Mouse (Mus musculus): Measurements from ENCODE around the gene Ucn.

Ucn gene

GRCm38 (mm10) chr5:31108000-31108490 is 30.6 kb downstream of the Ucn start, which contains the start of gene Slc30a3:
TSS of gene Slc30a3 (minus strand) at chr5:31108237.
- DNase-seq (ENCODE audit: low spot score in 2 of 2): no peak

- no peak for DNase-seq (ENCODE audit: low spot score in 2 of 2)
Observed at GRCm38 (mm10) chr5:31105814-31106335, 32.8 kb downstream of the Ucn start, which contains the start of gene Dnajc5g. TSS of gene Dnajc5g (plus strand) at chr5:31106285.

GRCm38 (mm10) chr5:31095711-31096480 is 42.7 kb downstream of the Ucn start:
- DNase-seq (ENCODE audit: low spot score in 2 of 2): no peak

GRCm38 (mm10) chr5:31094799-31095691 is 43.6 kb downstream of the Ucn start:
- DNase-seq (ENCODE audit: low spot score in 2 of 2): peak; percentile 49 to 76

DNA sequence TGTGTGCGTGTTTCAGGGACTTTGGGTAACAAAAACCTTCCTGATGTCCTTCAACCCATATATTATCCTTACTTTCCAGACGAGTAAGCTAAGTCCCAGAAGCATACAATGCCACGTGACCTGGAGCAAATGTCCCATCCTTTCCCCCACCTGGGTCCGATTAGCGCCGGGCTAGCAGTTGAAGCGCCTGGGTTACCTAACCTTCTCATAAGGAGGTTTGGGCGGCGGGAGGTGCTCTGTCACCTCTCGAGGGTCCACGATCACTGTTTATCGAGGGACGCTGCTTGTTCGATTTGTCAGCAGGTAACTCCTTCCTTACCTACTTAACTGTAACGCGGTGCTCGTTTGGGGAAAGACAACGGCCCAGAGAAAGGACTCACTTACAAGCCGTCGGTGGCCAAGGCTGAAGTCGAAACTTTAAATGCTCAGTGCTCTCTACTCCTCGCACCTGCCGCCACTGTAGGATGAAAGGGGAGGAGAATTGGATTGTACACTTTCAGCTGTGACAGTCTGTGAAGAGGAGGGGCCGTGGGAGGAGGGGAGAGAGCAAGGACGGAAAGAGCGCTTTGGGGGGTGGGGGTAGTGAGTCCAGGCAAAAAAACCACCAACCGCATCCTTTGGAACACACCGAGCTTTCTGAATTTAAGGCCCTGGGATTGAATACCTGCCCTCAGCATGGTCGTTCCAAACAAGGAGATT is 44.4 kb downstream of the Ucn start:
- DNase-seq (ENCODE audit: low spot score in 2 of 2): no peak

DNA sequence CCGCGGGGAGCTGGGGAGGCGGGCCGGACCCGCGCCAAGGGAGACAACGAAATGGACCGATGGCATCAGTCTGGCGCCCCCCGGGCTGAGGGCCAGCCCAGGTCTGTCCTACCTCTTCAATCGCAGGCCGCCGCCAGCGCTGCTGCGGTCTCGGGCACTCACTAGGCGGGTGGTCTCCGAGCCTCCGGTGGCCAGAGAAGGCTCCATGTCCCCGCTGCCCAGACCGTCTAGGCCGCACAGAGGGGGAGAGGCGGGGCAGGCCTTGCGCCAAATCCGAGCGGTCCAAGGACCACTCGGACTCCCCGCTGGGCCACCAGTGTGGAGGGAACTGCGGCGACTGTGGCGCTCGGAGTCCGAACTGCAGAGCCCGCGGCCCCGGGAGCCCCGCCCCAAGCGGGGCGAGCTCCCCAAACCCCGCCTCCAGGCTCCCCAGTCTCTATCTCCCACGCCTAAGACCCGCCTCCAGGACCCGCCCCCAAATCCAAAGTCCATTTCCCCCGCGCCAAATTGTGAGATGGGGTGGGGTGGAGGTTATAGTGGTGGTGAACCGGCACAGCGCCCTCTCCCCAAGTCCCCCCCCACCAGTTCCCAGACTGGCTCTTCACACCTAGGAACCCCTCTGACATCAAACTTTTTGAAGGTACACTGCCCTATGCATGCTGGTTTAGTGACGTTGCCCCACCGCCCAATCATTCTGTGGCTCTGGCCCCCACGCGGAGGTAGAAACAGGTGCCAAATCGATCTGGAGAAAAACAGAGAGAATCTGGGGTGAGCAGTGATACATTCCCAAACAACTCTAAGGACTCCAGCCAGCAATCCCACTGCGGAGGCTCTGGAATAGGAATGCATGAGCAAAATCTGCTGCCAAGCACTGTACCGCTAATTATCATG is 45.2 kb downstream of the Ucn start:
- DNase-seq (ENCODE audit: low spot score in 2 of 2): no peak

DNA sequence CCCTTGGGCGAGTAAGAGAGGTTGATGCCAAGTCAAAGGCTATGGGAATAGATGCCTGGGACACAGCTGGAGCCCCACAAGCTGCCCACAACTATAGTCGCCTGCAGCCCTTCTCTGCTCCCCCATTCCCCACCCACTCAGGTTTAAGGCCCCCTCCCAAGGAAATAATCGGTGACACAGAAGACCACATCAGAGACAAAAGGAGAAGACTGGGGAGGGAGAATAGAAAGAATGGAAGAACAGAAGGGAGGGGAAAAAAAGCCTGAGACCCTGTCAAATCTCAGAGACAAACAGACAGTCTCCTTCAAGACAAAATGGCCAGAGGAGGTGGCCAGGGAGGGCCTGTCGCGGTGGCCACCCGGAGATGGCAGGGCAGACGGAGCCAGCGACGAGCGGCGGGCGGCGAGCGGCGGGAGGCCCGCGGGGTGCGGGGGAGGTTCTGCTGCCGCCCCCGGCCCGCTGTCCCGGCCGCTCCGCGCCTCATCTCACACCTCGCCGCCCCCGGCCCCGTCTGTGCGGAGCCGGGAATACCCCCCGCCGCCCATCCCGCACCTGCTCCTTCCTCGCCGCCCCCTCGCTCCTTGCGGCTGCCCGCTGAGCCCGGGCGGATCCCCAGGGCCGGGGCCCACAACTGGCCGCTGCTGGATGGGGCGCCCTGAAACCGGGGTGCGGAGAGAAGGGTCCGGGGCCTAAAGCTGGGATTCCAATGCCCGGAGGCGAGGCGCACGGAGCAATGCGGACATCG is 46.2 kb downstream of the Ucn start:
- DNase-seq (ENCODE audit: low spot score in 2 of 2): no peak
